Mouse (Mus musculus) urinary bladder, postnatal 25 days (tissue): ENCODE data around the gene Foxp1.

Source experiments
- DNase-seq: peaks from one replicate; pipeline ENCODE4 v3.0.0; 2022; ENCODE audit warnings: low spot score

Foxp1 gene

DNA sequence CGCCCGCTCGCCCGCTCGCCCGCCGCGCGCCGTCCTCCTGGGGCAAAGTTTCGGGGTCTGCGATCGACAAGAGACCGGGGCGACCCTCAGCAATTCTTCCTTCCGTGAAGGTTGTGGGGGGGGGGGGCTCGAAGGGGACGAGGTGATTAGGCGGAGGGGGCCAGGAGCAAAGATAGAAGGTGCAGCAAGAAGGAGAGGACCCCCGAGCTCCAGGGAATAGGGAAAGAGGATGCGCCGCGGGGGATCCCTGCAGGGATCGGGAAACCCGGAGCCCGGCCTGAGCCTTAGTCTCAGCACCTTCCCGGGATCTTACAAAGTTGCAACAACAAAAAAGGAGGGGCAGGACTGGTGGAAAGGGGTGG lies 1.9 kb downstream of the Foxp1 start:
- DNase-seq, result no peak

GRCm38 (mm10) chr6:99519806-99520675 lies 2.5 kb downstream of the Foxp1 start:
- DNase-seq, result peak; percentile 29

- DNase-seq, result no peak
Observed at GRCm38 (mm10) chr6:99519052-99519451, 3.5 kb downstream of the Foxp1 start.

DNA sequence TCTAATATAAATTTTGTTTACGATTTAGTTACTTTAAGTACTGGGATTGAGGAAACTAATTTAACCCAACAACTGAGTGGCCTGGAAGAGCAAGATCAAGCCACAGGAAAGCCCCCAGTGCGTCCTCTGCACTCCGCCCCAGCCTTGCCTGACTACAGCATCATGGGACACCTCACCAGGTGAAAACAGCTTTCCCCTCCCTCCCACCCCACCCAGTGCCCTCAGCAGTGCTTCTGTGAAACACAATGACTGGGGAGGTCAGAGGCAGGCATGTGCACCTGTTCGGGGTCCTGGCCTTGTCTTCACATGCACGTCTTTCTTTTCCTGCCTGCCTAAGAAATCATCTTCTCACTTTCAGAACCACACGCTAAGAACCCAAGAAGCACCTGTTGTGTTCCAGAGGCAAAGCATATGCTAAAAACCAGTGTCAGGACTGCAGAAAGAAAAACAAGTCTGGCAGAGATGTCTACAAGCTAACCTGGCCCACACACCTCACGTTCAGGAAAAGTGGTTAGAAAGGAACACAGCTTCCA lies 6.8 kb downstream of the Foxp1 start:
- no peak for DNase-seq

DNA sequence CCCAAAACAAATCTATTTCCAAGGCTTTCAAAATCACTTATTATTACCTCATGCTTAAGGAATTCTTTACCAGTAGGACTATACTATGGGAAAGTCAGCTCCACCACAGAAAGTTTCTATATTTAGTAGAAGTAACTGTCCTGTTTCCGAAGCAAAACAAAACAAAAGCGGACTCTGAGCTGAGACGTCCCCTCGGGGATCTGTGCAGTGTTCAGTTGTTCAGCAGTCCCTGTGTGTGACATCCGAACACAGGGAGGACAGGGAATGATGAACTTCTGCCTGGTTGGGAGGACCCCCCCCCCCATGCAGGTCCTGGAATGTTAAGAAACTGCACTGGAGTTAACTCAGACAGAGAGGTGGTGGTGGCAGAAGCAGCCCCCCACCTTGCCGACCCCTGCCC lies 10.7 kb downstream of the Foxp1 start:
- no peak for DNase-seq

GRCm38 (mm10) chr6:99509189-99509592 lies 13.3 kb downstream of the Foxp1 start:
- no peak for DNase-seq

DNA sequence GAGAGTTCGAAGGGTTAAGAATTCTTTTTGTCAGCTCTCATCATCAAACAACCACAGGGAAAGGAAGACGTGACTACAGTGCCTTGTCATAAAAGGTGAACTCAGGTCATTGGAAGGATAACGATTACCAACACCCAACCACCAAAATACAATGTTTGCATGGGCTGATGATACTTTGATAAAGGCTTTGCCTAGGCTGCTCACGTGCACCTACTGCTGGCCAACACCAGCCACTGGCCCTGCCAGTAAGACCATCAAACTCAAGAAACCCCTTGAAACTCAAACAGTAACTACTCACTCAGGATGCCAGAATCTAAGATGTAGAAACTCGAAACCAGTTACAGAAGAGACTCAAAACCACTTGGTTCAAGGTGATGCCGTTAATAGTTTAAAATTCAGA lies 15.7 kb downstream of the Foxp1 start:
- DNase-seq, result no peak

DNA sequence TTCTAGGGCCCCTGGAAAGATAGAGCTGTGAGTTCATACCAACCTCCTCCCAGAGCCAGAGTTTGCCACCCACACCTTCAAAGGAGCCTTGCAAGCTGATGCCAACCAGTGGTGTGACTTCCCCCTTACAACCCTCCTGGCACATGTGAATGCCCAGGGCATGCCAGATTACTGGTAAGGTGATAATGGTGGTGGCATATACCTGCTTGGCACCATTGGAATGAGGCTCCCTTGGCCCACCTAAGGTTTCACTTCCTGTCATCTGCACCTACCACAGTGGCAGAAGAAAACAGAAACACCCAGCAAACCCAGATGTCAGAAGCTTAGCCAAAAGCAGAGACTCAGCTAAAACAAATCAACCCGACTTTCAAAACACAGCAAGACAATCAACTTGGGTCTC lies 18.8 kb downstream of the Foxp1 start:
- no peak for DNase-seq

GRCm38 (mm10) chr6:99502727-99503126 lies 19.8 kb downstream of the Foxp1 start:
- DNase-seq, result no peak

GRCm38 (mm10) chr6:99502314-99502713 lies 20.2 kb downstream of the Foxp1 start:
- DNase-seq, result no peak

GRCm38 (mm10) chr6:99500570-99501270 lies 21.8 kb downstream of the Foxp1 start:
- DNase-seq, result no peak

DNA sequence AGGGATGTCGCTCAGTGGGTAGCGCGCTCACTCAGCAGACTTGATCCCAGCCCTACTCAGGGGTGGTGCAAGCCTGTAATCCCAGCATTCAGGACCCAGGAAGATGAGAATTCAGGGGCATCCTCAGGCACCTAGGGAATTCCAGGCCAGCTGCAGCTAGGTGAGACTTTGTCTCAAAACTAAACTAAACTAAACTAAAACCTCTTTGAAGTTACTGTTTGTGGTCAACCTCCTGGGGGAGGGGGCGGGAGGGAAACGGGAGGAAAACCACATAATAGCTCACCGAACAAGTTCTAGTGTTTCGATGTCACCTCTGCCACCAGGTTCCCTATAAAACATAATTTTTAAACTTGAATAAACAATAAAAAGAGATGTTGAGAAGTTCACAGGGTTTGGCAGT lies 24.4 kb downstream of the Foxp1 start:
- no peak for DNase-seq

DNA sequence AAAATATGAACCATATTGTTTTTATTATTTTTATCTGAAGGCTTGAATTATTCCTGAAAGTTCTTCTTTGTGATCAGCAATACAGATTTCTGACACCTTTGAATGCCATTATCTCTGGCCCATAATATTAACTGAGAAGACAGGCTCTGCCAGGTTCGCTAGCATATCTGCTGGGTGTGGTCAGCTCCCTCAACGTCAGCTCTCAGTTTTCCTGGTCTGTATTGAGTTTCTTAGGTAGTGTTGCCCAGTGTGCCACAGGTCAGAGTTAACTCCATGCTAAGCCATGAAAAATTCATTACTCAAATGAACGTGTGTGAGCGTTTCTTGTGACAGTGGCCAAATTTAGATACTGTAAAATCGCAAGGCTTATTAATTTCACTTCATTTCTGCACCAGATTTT lies 26.4 kb downstream of the Foxp1 start:
- DNase-seq, result no peak

DNA sequence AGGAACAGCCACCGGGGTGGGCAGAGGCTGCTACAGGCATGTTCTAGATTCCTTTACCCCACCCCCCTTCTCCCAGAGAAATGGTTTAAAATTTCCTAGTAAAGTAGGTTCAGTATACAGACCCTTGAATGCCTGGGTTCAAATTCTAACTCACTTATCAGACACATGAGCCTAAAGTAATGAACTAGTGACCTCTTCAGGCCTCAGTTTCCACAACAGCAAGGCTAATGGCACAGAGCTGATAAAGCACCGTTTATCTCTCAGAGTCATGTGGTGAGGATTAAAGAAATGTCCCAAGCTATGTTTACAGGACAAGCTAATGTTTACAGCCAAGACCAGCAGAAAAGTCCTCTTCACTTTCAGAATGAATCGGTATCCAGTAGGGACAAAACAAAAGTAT lies 29.6 kb downstream of the Foxp1 start:
- no peak for DNase-seq

GRCm38 (mm10) chr6:99491979-99492544 lies 30.5 kb downstream of the Foxp1 start:
- no peak for DNase-seq

DNA sequence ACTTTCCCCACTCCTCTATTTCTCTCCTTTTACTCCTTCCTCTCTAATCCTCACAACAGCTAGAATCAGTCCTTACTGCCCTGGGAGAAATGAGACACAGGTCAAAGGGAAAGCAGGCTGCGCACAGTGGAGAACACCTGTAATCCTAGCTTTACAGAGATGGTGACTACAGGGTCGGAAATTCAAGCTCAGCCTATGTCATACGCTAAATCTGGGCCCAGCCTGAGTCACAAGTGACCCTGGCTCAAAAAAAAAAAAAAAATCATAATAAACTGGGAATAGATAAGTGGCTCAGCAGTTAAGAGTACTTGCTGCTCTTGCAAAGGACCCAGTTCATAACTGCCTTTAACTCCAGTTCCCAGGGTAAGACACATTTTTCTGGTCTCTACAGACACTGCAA lies 31.4 kb downstream of the Foxp1 start:
- DNase-seq, result no peak

- no peak for DNase-seq
Observed at GRCm38 (mm10) chr6:99489900-99490648, 32.4 kb downstream of the Foxp1 start.

DNA sequence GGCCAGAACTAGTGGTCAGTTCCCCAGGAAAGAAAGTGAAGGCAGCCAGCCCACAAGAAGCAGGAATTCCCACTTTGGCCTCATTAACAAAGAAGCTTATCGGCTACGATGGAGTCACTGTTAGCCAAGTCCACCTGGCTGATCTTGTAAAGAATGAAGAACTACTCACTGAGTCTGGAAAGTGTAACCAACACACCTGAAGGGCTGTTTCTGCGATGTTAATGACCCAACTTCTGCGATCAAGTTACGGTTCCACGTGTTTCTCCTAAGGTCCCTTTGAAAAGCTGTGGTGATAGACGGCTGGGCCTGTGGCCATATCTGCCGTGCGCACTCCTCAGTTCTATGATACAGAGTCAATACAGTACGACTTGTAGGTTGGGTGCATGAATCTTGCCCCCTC lies 33.1 kb downstream of the Foxp1 start:
- no peak for DNase-seq

GRCm38 (mm10) chr6:99485884-99486640 lies 36.5 kb downstream of the Foxp1 start:
- DNase-seq, result no peak

DNA sequence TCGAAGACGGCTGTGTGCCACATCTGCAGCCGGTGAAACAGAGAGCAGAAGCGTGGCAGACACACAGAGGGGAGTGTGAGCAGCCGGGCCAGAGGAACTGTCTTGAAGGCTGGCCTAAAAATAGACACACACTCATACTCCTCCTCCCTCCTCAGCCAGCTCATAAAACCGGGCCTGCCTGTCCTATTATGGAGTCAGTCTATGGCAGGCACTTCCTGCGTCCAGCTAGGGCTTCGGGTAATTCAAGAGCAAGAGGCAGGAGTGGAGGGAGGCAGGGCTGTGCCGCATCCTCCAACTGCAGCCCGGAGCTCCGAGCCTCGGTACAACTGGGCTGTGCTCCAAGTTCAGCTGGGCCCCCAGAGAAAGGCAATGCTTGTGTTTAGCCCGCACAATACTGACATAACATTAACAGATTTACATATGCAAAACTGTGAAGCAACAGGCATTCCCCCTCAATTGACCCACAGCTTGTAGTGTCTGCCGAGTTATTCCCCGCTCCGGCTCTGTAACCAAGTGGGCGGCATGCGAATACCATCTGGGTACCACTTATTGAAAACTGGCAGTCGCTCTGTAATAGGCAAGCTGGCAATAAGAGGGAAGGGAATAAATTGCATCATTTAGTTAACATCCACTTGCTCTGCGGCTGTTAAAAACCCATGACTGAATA lies 37.2 kb downstream of the Foxp1 start:
- DNase-seq, result peak; percentile 52

- DNase-seq, result no peak
Observed at GRCm38 (mm10) chr6:99484884-99485216, 37.7 kb downstream of the Foxp1 start.
